Mouse (Mus musculus) heart, embryonic 12.5 days (tissue): ENCODE data around the gene Atp5j2. TPM values are rescaled to one million over a fixed set of nuclear protein-coding genes. Genes with fewer than 3 reads are reported as not detected.

Experiments used
- polyA plus RNA-seq: library from polyadenylated mRNA; unstranded; fragments of >200 nt; fragmentation: Nextera tagmentation; extraction: Ambion mirVana; gene quantifications from 2 replicates; pipeline ENCODE4 v1.2.1, GENCODE M21; 2016

Atp5j2 gene
- polyA plus RNA-seq, 1 experiment from 2014 or later: 997 TPM

Other genes with a start within 250 kb of the Atp5j2 start
- gene Smurf1, start 226.2 kb downstream of the Atp5j2 start, polyA plus RNA-seq: 18.7 and 21.6 TPM in 2 replicates
- gene Gm4871, start 159.3 kb downstream of the Atp5j2 start, polyA plus RNA-seq: not detected in 2 replicates
- gene 1700018F24Rik, start 149.1 kb downstream of the Atp5j2 start, polyA plus RNA-seq: not detected in 2 replicates
- gene Arpc1a, start 108.2 kb downstream of the Atp5j2 start, polyA plus RNA-seq: 101 and 105 TPM in 2 replicates
- not detected in 2 replicates for gene Kpna7, start 108.0 kb downstream of the Atp5j2 start, polyA plus RNA-seq
- gene Arpc1b, start 77.8 kb downstream of the Atp5j2 start, polyA plus RNA-seq: 187 and 192 TPM in 2 replicates
- gene Pdap1, start 51.8 kb downstream of the Atp5j2 start, polyA plus RNA-seq: 71.8 and 78.5 TPM in 2 replicates
- gene Bud31, start 51.7 kb downstream of the Atp5j2 start, polyA plus RNA-seq: 140 and 151 TPM in 2 replicates
- 13.1 and 14.1 TPM in 2 replicates for gene Ptcd1, start 25.0 kb downstream of the Atp5j2 start, polyA plus RNA-seq
- 31.4 and 31.9 TPM in 2 replicates for gene Cpsf4, start 24.8 kb downstream of the Atp5j2 start, polyA plus RNA-seq
- 6.5 and 6.6 TPM in 2 replicates for gene Zkscan14, start 9.8 kb upstream of the Atp5j2 start, polyA plus RNA-seq
- 10.7 and 11.5 TPM in 2 replicates for gene Zkscan5, start 12.5 kb upstream of the Atp5j2 start, polyA plus RNA-seq
- 32.7 and 35.2 TPM in 2 replicates for gene Zfp655, start 39.7 kb upstream of the Atp5j2 start, polyA plus RNA-seq
- 0.37 and 0.49 TPM in 2 replicates for gene Zscan25, start 88.4 kb upstream of the Atp5j2 start, polyA plus RNA-seq
- not detected in 2 replicates for gene Cyp3a57, start 153.2 kb upstream of the Atp5j2 start, polyA plus RNA-seq